Mouse (Mus musculus) myocyte (in vitro differentiated cells): ENCODE measurements at regions not wholly inside any gene's neighbourhood (a gene's known extent, or its start where the extent isn't known, plus 50 kb on each side); places are given as distances from the start of the nearest gene placed in this dataset.

ENCODE experiments used
- CEBPB ChIP-seq: IDR thresholded peaks from 2 replicates; pipeline ENCODE4 v1.6.1; 2011; ENCODE audit warnings: mild to moderate bottlenecking, moderate library complexity; ENCODE audit not compliant: poor library complexity, insufficient read depth, severe bottlenecking
- MYOG ChIP-seq, 3 experiments: IDR thresholded peaks; one replicate each; pipeline ENCODE4 v1.6.1; 2011; ENCODE audit warnings: control low read depth in 2 of 3, low read depth in 2 of 3, mild to moderate bottlenecking in 2 of 3; ENCODE audit not compliant: insufficient read length in 2 of 3, control insufficient read depth in 1 of 3, insufficient read depth in 1 of 3
- POLR2A ChIP-seq: IDR thresholded peaks from one replicate; pipeline ENCODE4 v1.6.1; 2011; ENCODE audit warnings: low read depth, mild to moderate bottlenecking, control low read depth, moderate library complexity; ENCODE audit not compliant: insufficient read length
- POLR2AphosphoS2 ChIP-seq: IDR thresholded peaks from one replicate; pipeline ENCODE4 v1.6.1; 2011; ENCODE audit warnings: low read depth, control low read depth; ENCODE audit not compliant: insufficient read length
- TCF12 ChIP-seq: IDR thresholded peaks from one replicate; pipeline ENCODE4 v1.6.1; 2011; ENCODE audit warnings: mild to moderate bottlenecking, control low read depth; ENCODE audit not compliant: poor library complexity, insufficient read depth, severe bottlenecking

- TF ChIP-seq POLR2A (no peak), CEBPB (0 out of 2 replicates have a peak, but pooled peaks have one; percentile 11), MYOG (IDR thresholded peaks at IDR 0.05; ENCODE audit: control insufficient read depth in 1 of 3, insufficient read depth in 1 of 3, insufficient read length in 2 of 3, low read depth in 2 of 3) (no peak), POLR2AphosphoS2 (no peak), TCF12 (no peak)
These were observed 123.7 kb downstream of the Zwint start for GRCm38 (mm10) chr10:72778356-72778755.
